Mouse (Mus musculus) midbrain, embryonic 16.5 days (tissue): ENCODE measurements around the gene Trappc13. TPM values are rescaled to one million over a fixed set of nuclear protein-coding genes. Genes with fewer than 3 reads are reported as not detected.
A peak's percentile ranks its signal among the peaks of the same experiment; 100 is the strongest.

Source experiments
- ATAC-seq: fragments of 200-750 bp; cut with Nextera tagmentation; 2 replicates; pipeline ENCODE4 v1.8.0; 2017; ENCODE audit warnings: moderate TSS enrichment
- H3K27ac ChIP-seq: fragments of 300-500 bp; sonication (generic); 2 replicates; pipeline ENCODE4 v1.5.1; 2014; ENCODE audit warnings: mild to moderate bottlenecking, low read length, mixed read lengths
- H3K27me3 ChIP-seq: fragments of 300-500 bp; sonication (generic); 2 replicates; pipeline ENCODE4 v1.6.1; 2014; ENCODE audit warnings: low read depth, low read length, mixed read lengths; ENCODE audit not compliant: control insufficient read depth, insufficient read depth
- H3K36me3 ChIP-seq: fragments of 300-500 bp; sonication (generic); 2 replicates; pipeline ENCODE4 v1.6.1; 2014; ENCODE audit warnings: mild to moderate bottlenecking, low read length, moderate library complexity, mixed read lengths; ENCODE audit not compliant: control insufficient read depth, insufficient read depth
- H3K4me1 ChIP-seq: fragments of 300-500 bp; sonication (generic); 2 replicates; pipeline ENCODE4 v1.6.1; 2014; ENCODE audit warnings: mild to moderate bottlenecking, low read length, mixed read lengths; ENCODE audit not compliant: control insufficient read depth, insufficient read depth
- H3K4me2 ChIP-seq: fragments of 300-500 bp; sonication (generic); 2 replicates; pipeline ENCODE4 v1.6.1; 2014; ENCODE audit warnings: mild to moderate bottlenecking, low read length, mixed read lengths
- H3K4me3 ChIP-seq: fragments of 300-500 bp; sonication (generic); 2 replicates; pipeline ENCODE4 v1.5.1; 2014; ENCODE audit warnings: low read depth, mild to moderate bottlenecking, low read length, moderate library complexity, mixed read lengths
- H3K9ac ChIP-seq: fragments of 300-500 bp; sonication (generic); 2 replicates; pipeline ENCODE4 v1.6.1; 2014; ENCODE audit warnings: low read depth, low read length, mixed read lengths
- H3K9me3 ChIP-seq: fragments of 300-500 bp; sonication (generic); replicated peaks from 2 replicates; pipeline ENCODE4 v1.6.1; 2014; ENCODE audit warnings: mild to moderate bottlenecking, low read length, mixed read lengths; ENCODE audit not compliant: control insufficient read depth, poor library complexity, severe bottlenecking
- WGBS: fragments of 180-500 bp; shearing (Covaris S2); extraction: QIAGEN DNeasy Blood & Tissue Kit; methylation state at CpG from one replicate; pipeline ENCODE4 v1.1.7; 2014; 5-methylcytosine and 5-hydroxymethylcytosine counted together
- polyA plus RNA-seq: library from polyadenylated mRNA; unstranded; fragments of >200 nt; fragmentation: Nextera tagmentation; extraction: Ambion mirVana; gene quantifications from 2 replicates; pipeline ENCODE4 v1.2.1, GENCODE M21; 2015

The Trappc13 gene
- polyA plus RNA-seq, 1 experiment from 2014 or later, result 51.6 TPM

DNA sequence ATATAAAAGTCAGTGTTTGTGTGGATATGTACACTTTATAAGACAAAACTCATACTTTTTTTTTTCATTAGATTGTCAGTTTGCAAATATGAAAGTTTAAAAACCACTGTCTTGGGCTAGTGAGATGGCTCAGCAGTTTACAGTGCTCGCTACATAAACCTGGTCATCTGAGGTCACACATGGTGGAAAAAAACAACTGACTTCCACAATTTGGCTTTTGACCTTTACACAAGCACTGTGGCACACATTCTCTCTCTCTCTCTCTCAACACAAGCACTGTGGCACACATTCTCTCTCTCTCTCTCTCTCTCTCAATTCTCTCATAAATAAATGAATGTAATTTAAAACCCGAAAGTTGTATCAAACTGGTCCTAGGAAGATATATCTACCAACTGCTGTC, 45.7 kb downstream of the Trappc13 start:
- H3K27ac ChIP-seq, result no peak overlapping the region
- H3K4me3 ChIP-seq, result no peak overlapping the region
- no peak overlapping the region for H3K4me2 ChIP-seq
- H3K9me3 ChIP-seq, result no peaks in the 10 kb centered on the region
- peaks cover 17% of the 10 kb centered on the region for H3K36me3 ChIP-seq
- WGBS, result 90% methylated on average over 2 of the region's 2 CpGs
- H3K9ac ChIP-seq, result no peak overlapping the region
- ATAC-seq, result no peak
- no peaks in the 10 kb centered on the region for H3K4me1 ChIP-seq
- no peaks in the 10 kb centered on the region for H3K27me3 ChIP-seq

DNA sequence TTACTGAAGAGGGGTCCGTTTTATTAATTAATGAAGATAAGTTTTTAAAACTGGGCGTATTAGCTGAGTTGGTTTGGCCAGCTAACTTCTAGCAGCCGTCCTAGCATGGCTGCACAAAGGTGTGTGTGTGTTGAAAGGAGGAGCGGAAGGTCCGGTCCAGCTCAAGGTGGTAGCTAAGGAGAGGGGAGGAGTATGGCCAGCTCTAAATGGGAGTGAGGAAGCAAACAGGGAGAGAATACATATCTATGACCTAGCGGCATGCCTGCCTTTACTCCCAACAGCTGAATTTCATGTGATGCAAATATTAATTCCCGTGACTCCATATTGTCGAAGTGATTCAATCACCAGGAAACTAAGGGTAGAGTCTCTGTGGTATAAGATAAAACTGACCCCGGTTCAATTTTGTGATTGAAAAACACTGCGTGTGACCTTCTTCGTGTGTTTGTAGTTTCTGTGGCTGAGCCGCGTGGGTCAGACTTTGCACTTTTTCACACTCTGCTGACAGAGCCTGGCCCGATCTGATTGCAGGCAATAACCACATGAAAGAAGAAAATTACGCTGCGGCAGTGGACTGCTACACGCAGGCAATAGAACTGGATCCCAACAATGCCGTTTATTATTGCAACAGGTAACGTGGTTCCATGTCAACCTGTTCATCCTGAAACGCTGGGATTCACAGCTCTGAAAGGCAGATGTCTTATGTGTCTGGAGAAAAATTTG, 54.4 kb downstream of the Trappc13 start:
- Histone ChIP-seq H3K27me3 (no peaks in the 10 kb centered on the region), H3K36me3 (peaks cover 13% of the 10 kb centered on the region), H3K4me3 (no peak overlapping the region), H3K9me3 (no peaks in the 10 kb centered on the region), H3K27ac (no peak overlapping the region), H3K4me2 (no peak overlapping the region), H3K9ac (no peak overlapping the region), H3K4me1 (no peaks in the 10 kb centered on the region)
- no peak for ATAC-seq
- 93% methylated on average over 20 of the region's 20 CpGs for WGBS

DNA sequence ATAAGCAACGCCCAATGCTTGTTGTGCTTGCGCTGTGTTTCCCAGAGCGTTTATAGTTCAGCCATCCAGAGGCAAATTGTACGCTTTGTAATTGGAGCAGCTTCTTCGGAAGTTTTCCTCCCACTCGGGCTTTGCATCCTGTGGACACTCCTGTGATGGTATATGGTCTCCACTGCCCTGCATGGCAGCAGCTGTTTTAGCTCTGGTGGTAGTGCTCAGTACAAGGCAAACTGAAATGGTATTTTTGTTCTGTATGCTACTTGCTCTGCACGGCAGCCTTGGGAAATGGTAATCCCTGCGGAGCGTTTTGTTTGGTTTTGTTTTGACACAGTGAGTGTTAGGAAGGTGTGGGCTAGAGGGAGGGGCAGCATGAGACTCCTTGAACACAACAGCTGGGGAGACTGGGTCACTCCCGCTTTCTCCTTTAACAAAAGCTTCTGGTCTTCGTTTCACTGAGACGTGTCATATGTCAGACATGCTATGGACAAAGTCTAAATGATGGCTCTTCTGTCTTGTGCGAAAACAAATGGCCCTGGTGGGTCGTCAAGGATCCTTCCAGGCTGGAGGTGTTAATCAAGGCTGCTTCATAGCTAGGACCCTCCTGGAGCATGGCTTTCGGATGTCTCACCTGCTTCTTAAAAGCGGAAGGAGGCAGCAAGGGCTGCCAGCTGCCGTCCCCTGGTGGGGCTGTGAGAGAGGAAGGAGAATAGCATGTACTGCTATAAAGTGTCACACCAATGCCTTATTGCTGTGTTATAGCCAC, 56.0 kb downstream of the Trappc13 start:
- peaks cover 17% of the 10 kb centered on the region for H3K36me3 ChIP-seq
- H3K27ac ChIP-seq, result no peak overlapping the region
- H3K4me3 ChIP-seq, result no peak overlapping the region
- H3K27me3 ChIP-seq, result no peaks in the 10 kb centered on the region
- no peaks in the 10 kb centered on the region for H3K4me1 ChIP-seq
- no peak for ATAC-seq
- no peak overlapping the region for H3K9ac ChIP-seq
- WGBS, result 67% methylated on average over 17 of the region's 17 CpGs
- H3K4me2 ChIP-seq, result no peak overlapping the region
- no peaks in the 10 kb centered on the region for H3K9me3 ChIP-seq

DNA sequence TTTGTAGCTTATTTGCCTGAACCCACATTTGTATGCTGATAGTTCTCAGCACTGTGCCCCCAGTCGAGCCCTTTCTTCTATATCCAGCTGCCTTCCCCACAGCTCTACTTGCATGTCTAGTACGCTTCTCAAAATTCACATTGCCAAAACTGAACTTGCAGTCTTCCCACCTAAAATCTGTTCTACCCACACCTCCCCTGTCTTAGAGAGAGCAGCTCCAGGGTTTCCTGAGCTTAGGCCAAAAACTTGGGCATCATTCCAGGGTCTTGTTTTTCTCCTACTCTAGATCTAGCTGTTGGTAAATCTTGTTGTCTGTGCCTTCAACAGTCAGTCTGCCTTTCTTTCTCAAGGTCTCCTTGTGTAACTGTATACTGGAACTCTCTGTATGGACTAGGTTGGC, 63.4 kb downstream of the Trappc13 start:
- ATAC-seq, result no peak

DNA sequence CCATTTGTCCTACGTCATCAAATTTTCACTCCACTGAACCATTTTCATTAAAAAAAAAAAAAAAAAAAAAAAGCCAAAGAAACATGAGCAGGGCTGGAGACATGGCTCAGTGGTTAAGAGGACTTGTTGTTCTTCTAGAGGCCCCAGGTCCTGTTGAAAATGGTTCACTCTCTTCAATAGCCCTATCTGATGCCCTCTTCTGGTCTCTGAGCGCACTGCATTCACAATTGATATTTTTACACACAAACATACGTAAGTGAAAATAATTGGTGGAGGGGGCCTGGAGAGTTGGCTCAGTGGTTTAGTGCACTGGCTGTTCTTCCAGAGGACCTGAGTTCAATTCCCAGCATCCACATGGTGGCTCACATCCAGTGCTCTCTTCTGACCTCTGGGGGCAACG, 64.5 kb downstream of the Trappc13 start:
- Histone ChIP-seq H3K27ac (no peak overlapping the region), H3K4me2 (no peak overlapping the region), H3K9ac (no peak overlapping the region), H3K9me3 (no peaks in the 10 kb centered on the region), H3K27me3 (no peaks in the 10 kb centered on the region), H3K4me1 (peaks cover 19% of the 10 kb centered on the region), H3K4me3 (no peak overlapping the region), H3K36me3 (peaks cover 13% of the 10 kb centered on the region)
- no peak for ATAC-seq
- 96% methylated on average over 4 of the region's 4 CpGs for WGBS

More for the DNA sequence above, 63.4 kb downstream of the Trappc13 start:
- 97% methylated on average over 2 of the region's 2 CpGs for WGBS
- Histone ChIP-seq H3K9me3 (no peaks in the 10 kb centered on the region), H3K27ac (no peak overlapping the region), H3K9ac (no peak overlapping the region), H3K4me3 (no peak overlapping the region), H3K36me3 (peaks cover 16% of the 10 kb centered on the region), H3K27me3 (no peaks in the 10 kb centered on the region), H3K4me1 (peaks cover 19% of the 10 kb centered on the region), H3K4me2 (no peak overlapping the region)

DNA sequence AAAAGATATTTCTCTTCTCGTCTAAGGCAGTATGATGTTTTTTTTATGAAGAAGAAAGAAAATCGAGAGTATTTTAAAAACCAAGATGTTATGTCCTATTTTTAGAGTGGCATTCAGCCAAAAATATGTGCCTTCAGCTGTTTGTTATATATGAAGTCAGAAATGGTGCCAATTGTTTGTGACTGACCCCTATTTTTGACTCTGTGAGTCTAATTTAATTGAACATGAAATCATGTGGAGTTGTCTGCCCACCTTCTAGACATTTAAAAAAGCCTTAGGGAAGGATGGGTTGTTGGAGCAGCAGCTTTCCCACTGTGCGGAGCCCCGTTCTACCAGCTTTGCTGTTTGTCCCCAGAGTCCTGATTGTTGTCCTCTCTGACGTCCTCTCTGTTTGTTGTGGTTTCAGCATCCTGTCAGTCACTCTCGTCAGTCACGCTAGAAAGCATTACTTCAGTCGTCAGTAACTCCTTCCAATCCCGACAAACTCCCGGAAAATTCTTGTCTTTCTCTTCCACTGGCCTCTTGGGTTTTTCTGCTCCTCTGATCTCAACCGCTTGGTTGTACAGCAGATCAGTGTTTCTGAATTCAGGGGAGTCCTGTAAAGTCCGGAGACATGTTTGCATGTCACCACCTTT, 65.9 kb downstream of the Trappc13 start:
- WGBS, result 26% methylated on average over 12 of the region's 12 CpGs
- Histone ChIP-seq H3K27ac (no peak overlapping the region), H3K36me3 (peaks cover 9% of the 10 kb centered on the region; the same call in 1 of the 2 replicates), H3K4me2 (peak overlapping the region; percentile 37), H3K9ac (no peak overlapping the region), H3K4me3 (no peak overlapping the region), H3K9me3 (no peaks in the 10 kb centered on the region), H3K4me1 (peaks cover 21% of the 10 kb centered on the region), H3K27me3 (no peaks in the 10 kb centered on the region)
- no peak for ATAC-seq

DNA sequence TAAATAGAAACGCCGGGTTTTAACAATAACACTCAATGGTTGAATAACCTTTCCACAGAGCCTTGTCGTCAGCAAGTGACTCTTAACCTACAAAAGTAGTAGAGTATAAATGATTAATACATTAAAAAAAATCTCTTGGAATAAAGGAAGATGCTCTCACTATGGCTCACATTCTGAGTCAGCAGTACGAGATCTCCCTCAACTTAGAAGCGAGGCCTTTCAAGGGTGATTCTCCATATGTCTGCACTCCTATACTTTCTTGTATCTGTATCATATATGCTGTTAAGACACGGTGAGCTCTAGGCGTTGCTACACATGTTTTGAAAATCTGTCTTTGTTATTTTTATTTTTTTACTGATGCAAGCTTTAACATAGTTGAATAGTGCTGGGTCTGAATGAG, 67.7 kb downstream of the Trappc13 start:
- H3K9ac ChIP-seq, result peak overlapping the region; percentile 93; the same call in 1 of the 2 replicates
- H3K36me3 ChIP-seq, result peaks cover 7% of the 10 kb centered on the region; the same call in 1 of the 2 replicates
- no peak for ATAC-seq
- H3K4me2 ChIP-seq, result peak overlapping the region; percentile 80
- WGBS, result 20% methylated on average over 7 of the region's 7 CpGs
- H3K9me3 ChIP-seq, result no peaks in the 10 kb centered on the region
- peak overlapping the region; percentile 93 for H3K4me3 ChIP-seq
- H3K27me3 ChIP-seq, result no peaks in the 10 kb centered on the region
- H3K27ac ChIP-seq, result peak overlapping the region; percentile 90
- peaks cover 26% of the 10 kb centered on the region for H3K4me1 ChIP-seq

DNA sequence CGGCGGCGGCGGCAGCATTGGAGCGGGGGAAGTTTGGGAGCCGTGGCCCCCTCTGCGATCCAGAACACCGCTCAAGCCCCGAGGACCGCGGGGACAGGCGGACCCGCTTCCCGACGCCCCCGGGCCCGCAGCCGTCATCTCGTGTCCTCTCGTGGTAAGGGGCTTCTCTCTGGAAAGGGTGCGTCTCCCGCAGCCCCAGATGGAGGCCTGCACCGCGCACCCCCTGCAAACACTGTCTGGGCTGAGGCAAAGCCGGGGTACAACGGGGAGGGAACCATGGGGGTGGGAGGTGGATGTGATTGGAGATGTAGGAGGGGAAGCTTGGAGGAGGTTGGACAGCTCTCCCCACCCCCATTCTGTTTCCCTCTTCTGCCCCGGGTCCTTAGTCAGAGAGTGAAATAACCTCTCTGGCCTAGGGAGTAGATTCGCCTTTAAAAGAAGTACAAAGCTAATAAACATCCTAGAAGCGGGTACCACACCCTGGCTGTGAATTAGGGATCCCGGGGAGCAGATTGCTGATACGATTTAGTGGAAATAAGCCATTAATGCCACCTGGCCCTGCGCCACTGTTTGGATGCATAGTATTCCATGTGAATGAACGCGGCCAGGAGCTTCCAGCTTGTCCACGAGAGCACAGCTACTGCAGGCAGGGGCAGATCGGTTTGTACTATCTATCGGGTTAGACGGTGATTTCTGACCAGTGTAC, 68.3 kb downstream of the Trappc13 start:
- Histone ChIP-seq H3K9ac (peak overlapping the region; percentile 93), H3K27ac (peak overlapping the region; percentile 90), H3K9me3 (no peaks in the 10 kb centered on the region), H3K36me3 (peaks cover 7% of the 10 kb centered on the region; the same call in 1 of the 2 replicates), H3K4me3 (peak overlapping the region; percentile 93), H3K4me2 (peak overlapping the region; percentile 80), H3K4me1 (peaks cover 26% of the 10 kb centered on the region), H3K27me3 (no peaks in the 10 kb centered on the region)
- peak; percentile 87 for ATAC-seq
- under 1% methylated on average over 38 of the region's 38 CpGs for WGBS
